Mouse (Mus musculus): Measurements from ENCODE around the gene Map1a.

Map1a gene

DNA sequence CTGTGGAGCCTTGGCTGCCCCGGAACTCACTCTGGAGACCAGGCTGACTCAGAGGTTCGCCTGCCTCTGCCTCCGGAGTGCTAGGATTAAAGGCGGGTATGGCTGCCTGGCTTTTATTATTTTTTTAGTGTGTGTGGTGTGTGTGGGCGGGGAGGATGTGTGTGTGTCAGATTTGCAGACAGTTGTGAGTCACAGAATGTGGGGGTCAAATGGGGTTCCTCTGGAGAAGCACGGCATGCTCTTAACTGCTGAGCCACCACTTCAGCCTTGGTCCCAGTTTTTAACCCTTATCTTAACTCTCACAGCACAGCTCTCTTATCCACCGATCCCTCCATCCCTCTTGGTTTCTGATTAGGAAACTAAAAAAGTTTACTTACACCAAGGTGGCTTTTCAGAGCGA is 26.9 kb downstream of the Map1a start:
- no peak for DNase-seq

GRCm38 (mm10) chr2:121323041-121323440 is 33.6 kb downstream of the Map1a start:
- DNase-seq: peak; percentile 80 to 82

GRCm38 (mm10) chr2:121323693-121324470 is 34.5 kb downstream of the Map1a start:
- peak; percentile 87 for DNase-seq

- DNase-seq: peak; percentile 62 to 71
Measured at GRCm38 (mm10) chr2:121329492-121329891, 40.1 kb downstream of the Map1a start.

DNA sequence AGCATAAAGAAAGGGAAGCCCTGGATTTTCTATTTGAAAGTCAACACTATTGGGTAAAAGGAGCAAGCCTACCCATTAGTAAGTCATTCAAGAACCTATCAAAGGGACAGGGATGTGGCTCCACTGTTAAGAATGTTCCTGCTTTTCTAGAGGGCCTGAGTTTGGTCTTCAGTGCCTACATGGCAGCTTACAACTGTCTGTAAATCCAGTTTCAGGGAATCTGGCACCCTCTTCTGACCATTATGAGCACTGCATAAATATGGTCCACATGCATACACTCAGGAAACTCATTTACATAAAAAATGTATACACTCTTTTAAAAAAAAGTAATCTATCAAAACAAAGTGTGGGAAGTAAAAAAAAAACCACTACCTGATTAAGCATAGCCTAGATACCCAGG is 49.7 kb downstream of the Map1a start:
- no peak for DNase-seq

DNA sequence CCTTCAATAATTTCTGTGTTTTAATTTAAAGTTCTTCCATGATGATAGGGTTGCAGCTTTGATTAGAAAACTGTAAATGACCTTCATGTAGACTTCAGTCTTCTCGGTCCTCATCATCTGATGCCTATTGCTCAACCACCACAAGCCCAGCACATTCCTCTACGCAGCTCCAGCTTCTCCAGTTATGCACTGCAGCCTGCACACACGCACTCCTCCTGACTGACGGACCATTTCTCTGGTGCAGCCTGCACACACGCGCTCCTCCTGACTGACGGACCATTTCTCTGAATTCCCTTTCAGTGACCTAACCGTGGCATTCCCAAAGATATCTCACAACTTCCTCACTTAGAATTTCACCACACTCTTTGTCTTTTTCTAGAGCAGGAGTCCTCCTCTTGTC is 63.8 kb downstream of the Map1a start:
- no peak for DNase-seq

- no peak for DNase-seq
Measured at GRCm38 (mm10) chr2:121354378-121354777, 65.0 kb downstream of the Map1a start.

- DNase-seq: peak; percentile 99
Measured at GRCm38 (mm10) chr2:121354820-121355592, 65.6 kb downstream of the Map1a start, which contains the start of gene Ppip5k1. Gene Ppip5k1 (minus strand): TSS chr2:121355396.

- DNase-seq: no peak
Measured at GRCm38 (mm10) chr2:121357494-121357893, 68.1 kb downstream of the Map1a start, which contains the start of gene Ckmt1. Gene Ckmt1 (plus strand): TSS chr2:121357714.

DNA sequence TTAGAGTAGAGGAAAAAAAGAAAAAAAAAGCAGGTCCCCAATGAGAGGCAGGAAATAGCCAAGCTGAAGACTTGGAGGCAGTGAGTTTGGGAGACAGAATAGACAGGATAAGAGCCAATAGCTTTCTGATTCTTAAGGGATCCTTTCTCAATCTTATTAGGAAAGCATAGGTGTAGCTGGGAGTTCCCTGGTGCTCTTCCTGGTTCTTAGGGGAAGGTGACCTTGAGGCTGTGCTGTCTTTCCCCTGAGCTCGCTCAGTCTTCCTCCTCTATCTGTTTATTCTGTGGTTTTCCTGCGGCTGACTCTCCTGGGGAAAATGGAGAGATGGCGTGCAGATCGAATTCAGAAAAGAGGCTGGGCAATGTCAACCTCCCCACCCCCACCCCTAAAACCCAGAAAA is 68.6 kb downstream of the Map1a start:
- DNase-seq: no peak

GRCm38 (mm10) chr2:121358381-121358780 is 69.0 kb downstream of the Map1a start:
- DNase-seq: peak; percentile 92 to 94

GRCm38 (mm10) chr2:121359461-121359860 is 70.1 kb downstream of the Map1a start:
- DNase-seq: peak in 1 of 2 experiments; percentile 20
